Mouse (Mus musculus): ENCODE measurements around the gene Tbc1d8. TPM values are rescaled to one million over a fixed set of nuclear protein-coding genes. Genes with fewer than 3 reads are reported as not detected.

Gene Tbc1d8
- polyA plus RNA-seq, 1 experiment from 2014 or later, result 7.3 TPM

GRCm38 (mm10) chr1:39417817-39418216 lies 60.7 kb downstream of the Tbc1d8 start:
- H3K4me1 ChIP-seq (replicated peaks; ENCODE audit: insufficient read depth, low read length), result peaks cover 7% of the 10 kb centered on the region; the same call in 1 of the 2 replicates
- TF ChIP-seq CTCF (IDR thresholded peaks at IDR 0.05; ENCODE audit: low read depth), result no peak
- no peak overlapping the region for H3K9ac ChIP-seq (ENCODE audit: low read depth, low read length)
- WGBS, result 29% methylated on average over 12 of the region's 12 CpGs
- no peak overlapping the region for H3K4me2 ChIP-seq (ENCODE audit: low read length)
- ATAC-seq (replicated peaks; ENCODE audit: low FRiP score, low read depth), result no peak
- no peak overlapping the region for H3K4me3 ChIP-seq (replicated peaks; ENCODE audit: low read depth, low read length)
- no peaks in the 10 kb centered on the region for H3K9me3 ChIP-seq (replicated peaks; ENCODE audit: low read length)
- no peaks in the 10 kb centered on the region for H3K27me3 ChIP-seq (ENCODE audit: insufficient read depth, low read length)
- H3K27ac ChIP-seq, result 0 out of 2 replicates have a peak overlapping the region, but pooled peaks have one; percentile 13
- DNase-seq (ENCODE audit: low spot score), result peak; percentile 24
- no peaks in the 10 kb centered on the region for H3K36me3 ChIP-seq (ENCODE audit: insufficient read depth, low read length)

DNA sequence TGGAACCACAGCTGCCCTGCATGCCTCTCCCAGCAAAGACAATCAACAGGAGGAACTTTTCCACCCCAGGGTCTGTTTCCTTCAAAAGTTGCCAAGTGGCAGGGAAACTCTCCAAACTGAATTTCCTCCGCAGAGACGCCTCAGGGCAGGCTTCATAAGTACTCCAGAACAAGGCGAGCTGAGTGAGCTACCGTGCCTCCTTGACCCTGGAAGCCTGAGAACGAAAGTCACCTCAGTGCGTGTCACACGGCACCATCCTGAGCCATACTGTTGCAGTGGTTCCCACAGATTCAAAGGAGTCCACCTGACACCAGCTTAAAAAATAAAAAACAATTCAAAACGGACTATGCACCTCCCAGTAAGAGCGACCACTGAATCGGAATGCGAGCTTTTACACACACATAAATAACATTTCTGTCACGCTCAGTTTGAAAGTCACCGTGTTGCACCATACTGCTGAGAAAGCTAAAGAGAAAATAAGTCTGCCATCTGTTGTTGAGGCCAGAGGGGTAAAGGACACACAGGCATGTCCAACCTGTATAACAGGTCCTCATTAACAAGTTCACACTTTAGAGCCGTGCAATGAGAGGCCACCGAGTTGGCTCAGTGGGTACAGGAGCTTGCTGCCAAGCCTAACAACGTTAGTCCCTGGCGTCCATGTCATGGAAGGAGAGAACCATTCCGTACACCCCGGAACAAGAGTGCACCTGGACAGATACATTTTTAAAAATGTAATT lies 68.3 kb downstream of the Tbc1d8 start:
- DNase-seq (ENCODE audit: low spot score), result peak; percentile 62
- peak overlapping the region; percentile 3; the same call in 1 of the 2 replicates for H3K27ac ChIP-seq

GRCm38 (mm10) chr1:39408668-39409067 lies 69.9 kb downstream of the Tbc1d8 start:
- no peaks in the 10 kb centered on the region for H3K9me3 ChIP-seq (replicated peaks; ENCODE audit: low read length)
- no peak overlapping the region for H3K4me2 ChIP-seq (ENCODE audit: low read length)
- no peaks in the 10 kb centered on the region for H3K36me3 ChIP-seq (ENCODE audit: insufficient read depth, low read length)
- H3K27ac ChIP-seq, result no peak overlapping the region
- no peak overlapping the region for H3K4me3 ChIP-seq (replicated peaks; ENCODE audit: low read depth, low read length)
- no peak for TF ChIP-seq CTCF (IDR thresholded peaks at IDR 0.05; ENCODE audit: low read depth)
- no peak overlapping the region for H3K9ac ChIP-seq (ENCODE audit: low read depth, low read length)
- 52% methylated on average over 7 of the region's 7 CpGs for WGBS
- no peaks in the 10 kb centered on the region for H3K27me3 ChIP-seq (ENCODE audit: insufficient read depth, low read length)
- ATAC-seq (replicated peaks; ENCODE audit: low FRiP score, low read depth), result no peak
- peaks cover 3% of the 10 kb centered on the region; the same call in 1 of the 2 replicates for H3K4me1 ChIP-seq (replicated peaks; ENCODE audit: insufficient read depth, low read length)
- no peak for DNase-seq (ENCODE audit: low spot score)

More for the DNA sequence above, 68.3 kb downstream of the Tbc1d8 start:
- H3K4me1 ChIP-seq (replicated peaks; ENCODE audit: insufficient read depth, low read length), result peaks cover 3% of the 10 kb centered on the region; the same call in 1 of the 2 replicates
- H3K9me3 ChIP-seq (replicated peaks; ENCODE audit: low read length), result no peaks in the 10 kb centered on the region
- WGBS, result 42% methylated on average over 19 of the region's 19 CpGs
- ATAC-seq (replicated peaks; ENCODE audit: low FRiP score, low read depth), result peak; percentile 80
- H3K9ac ChIP-seq (ENCODE audit: low read depth, low read length), result no peak overlapping the region
- H3K4me2 ChIP-seq (ENCODE audit: low read length), result peak overlapping the region; percentile 17; the same call in 1 of the 2 replicates
- no peaks in the 10 kb centered on the region for H3K36me3 ChIP-seq (ENCODE audit: insufficient read depth, low read length)
- no peak overlapping the region for H3K4me3 ChIP-seq (replicated peaks; ENCODE audit: low read depth, low read length)
- TF ChIP-seq CTCF (IDR thresholded peaks at IDR 0.05; ENCODE audit: low read depth), result no peak
- no peaks in the 10 kb centered on the region for H3K27me3 ChIP-seq (ENCODE audit: insufficient read depth, low read length)

DNA sequence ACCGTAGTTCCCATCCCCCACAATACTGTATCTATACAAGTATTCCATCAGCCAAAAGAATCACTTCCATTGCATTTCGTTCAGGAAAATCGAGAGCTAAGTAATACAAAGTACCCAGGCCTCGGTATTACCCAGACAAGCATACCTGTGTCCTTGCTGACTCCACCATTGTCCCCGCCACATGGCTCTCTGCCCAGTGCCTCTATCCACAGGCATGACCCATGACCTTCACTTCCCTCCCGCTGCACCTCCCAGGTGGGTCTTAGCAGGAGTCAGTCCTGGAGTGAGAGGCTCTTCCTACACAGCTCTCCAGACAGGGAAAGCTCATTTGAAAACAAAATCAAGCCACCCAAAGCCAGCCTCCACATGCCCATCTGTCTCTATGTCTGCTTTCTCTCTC lies 70.4 kb downstream of the Tbc1d8 start:
- Histone ChIP-seq H3K4me2 (ENCODE audit: low read length) (no peak overlapping the region), H3K9ac (ENCODE audit: low read depth, low read length) (no peak overlapping the region), H3K9me3 (replicated peaks; ENCODE audit: low read length) (no peaks in the 10 kb centered on the region), H3K4me3 (replicated peaks; ENCODE audit: low read depth, low read length) (no peak overlapping the region), H3K4me1 (replicated peaks; ENCODE audit: insufficient read depth, low read length) (peaks cover 3% of the 10 kb centered on the region; the same call in 1 of the 2 replicates), H3K27ac (no peak overlapping the region), H3K36me3 (ENCODE audit: insufficient read depth, low read length) (no peaks in the 10 kb centered on the region), H3K27me3 (ENCODE audit: insufficient read depth, low read length) (no peaks in the 10 kb centered on the region)
- DNase-seq (ENCODE audit: low spot score) (no peak), ATAC-seq (replicated peaks; ENCODE audit: low FRiP score, low read depth) (no peak)
- 85% methylated on average over 6 of the region's 6 CpGs for WGBS
- TF ChIP-seq CTCF (IDR thresholded peaks at IDR 0.05; ENCODE audit: low read depth), result no peak

GRCm38 (mm10) chr1:39407108-39407507 lies 71.4 kb downstream of the Tbc1d8 start:
- DNase-seq (ENCODE audit: low spot score) (no peak), ATAC-seq (replicated peaks; ENCODE audit: low FRiP score, low read depth) (no peak)
- peak; percentile 50 for TF ChIP-seq CTCF (IDR thresholded peaks at IDR 0.05; ENCODE audit: low read depth)
- Histone ChIP-seq H3K4me3 (replicated peaks; ENCODE audit: low read depth, low read length) (no peak overlapping the region), H3K9me3 (replicated peaks; ENCODE audit: low read length) (no peaks in the 10 kb centered on the region), H3K4me2 (ENCODE audit: low read length) (no peak overlapping the region), H3K36me3 (ENCODE audit: insufficient read depth, low read length) (no peaks in the 10 kb centered on the region), H3K9ac (ENCODE audit: low read depth, low read length) (no peak overlapping the region), H3K27ac (no peak overlapping the region), H3K27me3 (ENCODE audit: insufficient read depth, low read length) (no peaks in the 10 kb centered on the region), H3K4me1 (replicated peaks; ENCODE audit: insufficient read depth, low read length) (peaks cover 3% of the 10 kb centered on the region; the same call in 1 of the 2 replicates)
- WGBS, result 53% methylated on average over 4 of the region's 4 CpGs

GRCm38 (mm10) chr1:39400173-39400572 lies 78.4 kb downstream of the Tbc1d8 start:
- no peak overlapping the region for H3K4me3 ChIP-seq (replicated peaks; ENCODE audit: low read depth, low read length)
- no peaks in the 10 kb centered on the region for H3K4me1 ChIP-seq (replicated peaks; ENCODE audit: insufficient read depth, low read length)
- H3K9ac ChIP-seq (ENCODE audit: low read depth, low read length), result no peak overlapping the region
- DNase-seq (ENCODE audit: low spot score) (no peak), ATAC-seq (replicated peaks; ENCODE audit: low FRiP score, low read depth) (no peak)
- no peaks in the 10 kb centered on the region for H3K27me3 ChIP-seq (ENCODE audit: insufficient read depth, low read length)
- H3K4me2 ChIP-seq (ENCODE audit: low read length), result no peak overlapping the region
- no peak for TF ChIP-seq CTCF (IDR thresholded peaks at IDR 0.05; ENCODE audit: low read depth)
- no peaks in the 10 kb centered on the region for H3K36me3 ChIP-seq (ENCODE audit: insufficient read depth, low read length)
- H3K27ac ChIP-seq, result no peak overlapping the region
- no peaks in the 10 kb centered on the region for H3K9me3 ChIP-seq (replicated peaks; ENCODE audit: low read length)
- 95% methylated on average over 3 of the region's 3 CpGs for WGBS
